Mouse (Mus musculus) G1E (cell line): ENCODE measurements around the gene Camkk2. TPM values are rescaled to one million over a fixed set of nuclear protein-coding genes. Genes with fewer than 3 reads are reported as not detected.

Experiments used
- ATAC-seq: 2 replicates; pipeline ENCODE4 v1.8.0; 2016; ENCODE audit warnings: mild to moderate bottlenecking; ENCODE audit not compliant: insufficient number of reproducible peaks, poor library complexity, low FRiP score, severe bottlenecking; ENCODE audit errors: extremely low read depth
- DNase-seq: peaks from one replicate; pipeline ENCODE4 v3.0.0; 2012; ENCODE audit warnings: low spot score
- H3K27me3 ChIP-seq: 2 replicates; pipeline ENCODE4 v1.6.1; 2012; ENCODE audit warnings: mild to moderate bottlenecking, low read length, inconsistent platforms; ENCODE audit not compliant: insufficient read depth
- H3K36me3 ChIP-seq: replicated peaks from 2 replicates; pipeline ENCODE3; 2012; ENCODE audit warnings: mild to moderate bottlenecking, inconsistent platforms
- H3K4me1 ChIP-seq: 2 replicates; pipeline ENCODE4 v1.6.1; 2012; ENCODE audit warnings: low read depth, low read length, inconsistent platforms, mixed read lengths; ENCODE audit not compliant: insufficient read depth
- H3K4me3 ChIP-seq: 2 replicates; pipeline ENCODE4 v1.5.1; 2012; ENCODE audit warnings: low read depth, mild to moderate bottlenecking, inconsistent platforms, low read length, moderate library complexity, mixed read lengths
- H3K9me3 ChIP-seq: replicated peaks from 2 replicates; pipeline ENCODE4 v1.6.1; 2012; ENCODE audit warnings: inconsistent platforms
- CTCF ChIP-seq: IDR thresholded peaks from 2 replicates; pipeline ENCODE4 v1.5.1; 2012; ENCODE audit warnings: low read depth, low read length, inconsistent platforms, mixed read lengths
- GATA1 ChIP-seq: IDR thresholded peaks from 2 replicates; pipeline ENCODE4 v1.6.1; 2012; ENCODE audit warnings: borderline replicate concordance, low read length, inconsistent platforms, mixed read lengths
- GATA2 ChIP-seq: IDR thresholded peaks from 2 replicates; pipeline ENCODE4 v1.6.1; 2012; ENCODE audit warnings: low read depth, low read length, inconsistent platforms, borderline replicate concordance
- POLR2AphosphoS5 ChIP-seq: IDR thresholded peaks from 2 replicates; pipeline ENCODE4 v1.6.1; 2012; ENCODE audit warnings: low read depth, low read length, inconsistent platforms; ENCODE audit not compliant: insufficient replicate concordance
- TAL1 ChIP-seq: conservative IDR thresholded peaks from 2 replicates; pipeline ENCODE4 v1.6.1; 2012; ENCODE audit warnings: low read depth, low read length, inconsistent platforms, mixed read lengths
- polyA plus RNA-seq: library from polyadenylated mRNA; stranded (reverse); fragments of >175 nt; gene quantifications from 2 replicates; pipeline ENCODE4 v1.2.3, GENCODE M21; 2012
- total RNA-seq, 2 experiments: library from RNA; stranded (forward) in 1 of 2; stranded (reverse) in 1 of 2; fragments of 200-1000 nt in 1 of 2; fragments of >200 nt in 1 of 2; fragmentation: Nextera tagmentation in 1 of 2; gene quantifications; 2 replicates each; pipeline ENCODE4 v1.2.3; 2014 to 2017

The Camkk2 gene
- total and polyA plus RNA-seq, 3 experiments: 9.7 to 18.2 (median 12.5) TPM

DNA sequence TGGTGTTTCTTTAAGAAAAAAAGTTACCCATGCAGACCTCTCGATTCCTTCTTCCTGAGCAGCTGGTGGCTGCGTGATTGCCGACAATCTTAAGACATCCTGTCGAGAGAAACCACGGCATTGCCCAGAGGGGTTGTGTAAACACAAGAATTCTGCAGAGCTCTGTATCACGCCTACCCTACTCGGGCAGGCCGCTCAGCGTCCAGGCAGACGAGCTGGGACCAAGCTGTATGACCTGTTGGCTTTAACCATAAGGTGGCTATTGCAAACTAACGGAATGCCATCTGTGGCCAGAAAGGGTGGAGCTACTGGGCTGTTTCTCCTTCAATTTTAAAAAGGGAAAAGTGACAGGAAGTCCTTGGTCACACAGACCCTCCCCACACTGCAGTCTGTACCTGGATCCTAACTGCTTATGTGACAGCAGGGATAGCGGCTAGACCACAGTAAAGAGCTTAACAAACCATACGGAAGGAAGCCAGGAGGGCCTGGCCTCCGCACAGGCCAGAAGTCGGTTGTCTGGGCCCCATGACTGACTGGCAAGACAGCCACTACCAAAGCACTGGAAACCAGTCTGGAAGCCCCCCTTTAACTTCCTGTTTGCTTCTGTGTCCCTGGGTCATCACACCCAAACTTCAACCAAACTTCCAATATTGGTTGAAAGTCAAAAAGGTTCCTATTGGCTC lies 47.1 kb downstream of the Camkk2 start:
- Histone ChIP-seq H3K4me3 (no peak overlapping the region), H3K27me3 (no peaks in the 10 kb centered on the region), H3K36me3 (peaks cover 71% of the 10 kb centered on the region), H3K4me1 (no peaks in the 10 kb centered on the region; the same call in 1 of the 2 replicates), H3K9me3 (no peaks in the 10 kb centered on the region)
- no peak for ATAC-seq
- TF ChIP-seq GATA1 (no peak), GATA2 (no peak), POLR2AphosphoS5 (no peak), TAL1 (no peak), CTCF (no peak)
- DNase-seq: no peak

GRCm38 (mm10) chr5:122731321-122731720 lies 47.9 kb downstream of the Camkk2 start:
- DNase-seq: peak; percentile 56
- H3K9me3 ChIP-seq: no peaks in the 10 kb centered on the region
- no peak overlapping the region for H3K4me3 ChIP-seq
- no peak for ATAC-seq
- H3K27me3 ChIP-seq: no peaks in the 10 kb centered on the region
- TF ChIP-seq CTCF (peak; percentile 94), GATA1 (no peak)
- H3K4me1 ChIP-seq: no peaks in the 10 kb centered on the region; the same call in 1 of the 2 replicates
- peaks cover 72% of the 10 kb centered on the region for H3K36me3 ChIP-seq

- Histone ChIP-seq H3K9me3 (no peaks in the 10 kb centered on the region), H3K4me3 (no peak overlapping the region), H3K4me1 (peaks cover 5% of the 10 kb centered on the region; the same call in 1 of the 2 replicates), H3K36me3 (peaks cover 70% of the 10 kb centered on the region), H3K27me3 (no peaks in the 10 kb centered on the region)
- no peak for DNase-seq
- TF ChIP-seq GATA2 (no peak), TAL1 (no peak), GATA1 (no peak), CTCF (no peak)
- ATAC-seq: no peak
These were observed 48.4 kb downstream of the Camkk2 start for GRCm38 (mm10) chr5:122730776-122731175.

- ATAC-seq (no peak), DNase-seq (no peak)
- Histone ChIP-seq H3K4me1 (peaks cover 5% of the 10 kb centered on the region), H3K9me3 (no peaks in the 10 kb centered on the region), H3K27me3 (no peaks in the 10 kb centered on the region), H3K4me3 (no peak overlapping the region), H3K36me3 (peaks cover 75% of the 10 kb centered on the region)
- TF ChIP-seq CTCF (no peak), GATA2 (no peak), TAL1 (no peak), POLR2AphosphoS5 (no peak), GATA1 (no peak)
These were observed 52.1 kb downstream of the Camkk2 start for GRCm38 (mm10) chr5:122727096-122727495.

DNA sequence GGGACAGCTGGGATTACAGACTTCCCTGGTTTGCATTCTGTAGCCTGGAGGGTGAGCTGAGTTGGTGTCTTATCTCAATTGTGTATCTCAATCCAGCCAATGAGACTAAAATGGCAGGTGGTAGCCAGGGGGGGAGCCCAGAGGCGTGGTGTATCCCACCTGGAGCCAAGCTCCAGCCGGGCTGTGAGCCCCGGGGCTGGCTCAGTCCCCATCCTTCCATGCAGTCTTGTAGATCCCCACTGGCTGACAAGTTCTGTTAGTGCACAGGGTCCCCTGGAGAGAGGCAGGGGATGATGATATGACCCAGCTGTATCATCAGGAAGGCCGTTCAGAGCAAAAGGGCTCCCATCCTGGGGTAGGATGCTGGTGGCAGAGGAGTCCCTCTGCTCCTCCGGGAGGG lies 52.6 kb downstream of the Camkk2 start:
- DNase-seq (no peak), ATAC-seq (no peak)
- no peaks in the 10 kb centered on the region for H3K9me3 ChIP-seq
- peaks cover 76% of the 10 kb centered on the region for H3K36me3 ChIP-seq
- H3K4me1 ChIP-seq: peaks cover 5% of the 10 kb centered on the region
- H3K27me3 ChIP-seq: no peaks in the 10 kb centered on the region
- TF ChIP-seq CTCF (no peak), TAL1 (no peak), GATA1 (no peak), POLR2AphosphoS5 (no peak), GATA2 (no peak)
- H3K4me3 ChIP-seq: no peak overlapping the region

- Histone ChIP-seq H3K36me3 (peaks cover 73% of the 10 kb centered on the region), H3K4me3 (no peak overlapping the region), H3K27me3 (no peaks in the 10 kb centered on the region), H3K9me3 (no peaks in the 10 kb centered on the region), H3K4me1 (peaks cover 5% of the 10 kb centered on the region)
- ATAC-seq (peak; percentile 15; the same call in 1 of the 2 replicates), DNase-seq (peak; percentile 48)
- TF ChIP-seq TAL1 (no peak), CTCF (peak; percentile 71)
These were observed 53.1 kb downstream of the Camkk2 start for GRCm38 (mm10) chr5:122726068-122726467.

DNA sequence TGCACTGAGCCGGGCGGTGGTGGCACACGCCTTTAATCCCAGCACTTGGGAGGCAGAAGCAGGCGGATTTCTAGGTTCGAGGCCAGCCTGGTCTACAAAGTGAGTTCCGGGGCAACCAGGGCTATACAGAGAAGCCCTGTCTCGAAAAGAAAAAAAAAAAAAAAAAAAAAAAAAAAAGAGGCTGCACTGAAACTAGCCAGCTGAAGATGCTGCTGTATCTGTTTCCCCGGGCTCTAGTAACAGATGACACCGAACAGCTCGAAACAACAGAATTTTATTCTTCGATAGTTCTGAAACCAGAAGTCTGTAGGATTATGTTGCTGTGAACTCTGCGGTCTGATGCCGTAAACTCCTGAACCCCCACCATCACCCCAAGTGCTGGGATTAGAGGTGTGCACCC lies 53.8 kb downstream of the Camkk2 start:
- TF ChIP-seq POLR2AphosphoS5 (no peak), TAL1 (no peak), GATA2 (no peak), CTCF (no peak), GATA1 (no peak)
- H3K4me1 ChIP-seq: peaks cover 5% of the 10 kb centered on the region
- H3K36me3 ChIP-seq: peaks cover 74% of the 10 kb centered on the region
- no peak overlapping the region for H3K4me3 ChIP-seq
- H3K27me3 ChIP-seq: no peaks in the 10 kb centered on the region
- H3K9me3 ChIP-seq: no peaks in the 10 kb centered on the region
- DNase-seq: no peak
- no peak for ATAC-seq
